Mouse (Mus musculus): Measurements from ENCODE around the gene Cd5.

The Cd5 gene

DNA sequence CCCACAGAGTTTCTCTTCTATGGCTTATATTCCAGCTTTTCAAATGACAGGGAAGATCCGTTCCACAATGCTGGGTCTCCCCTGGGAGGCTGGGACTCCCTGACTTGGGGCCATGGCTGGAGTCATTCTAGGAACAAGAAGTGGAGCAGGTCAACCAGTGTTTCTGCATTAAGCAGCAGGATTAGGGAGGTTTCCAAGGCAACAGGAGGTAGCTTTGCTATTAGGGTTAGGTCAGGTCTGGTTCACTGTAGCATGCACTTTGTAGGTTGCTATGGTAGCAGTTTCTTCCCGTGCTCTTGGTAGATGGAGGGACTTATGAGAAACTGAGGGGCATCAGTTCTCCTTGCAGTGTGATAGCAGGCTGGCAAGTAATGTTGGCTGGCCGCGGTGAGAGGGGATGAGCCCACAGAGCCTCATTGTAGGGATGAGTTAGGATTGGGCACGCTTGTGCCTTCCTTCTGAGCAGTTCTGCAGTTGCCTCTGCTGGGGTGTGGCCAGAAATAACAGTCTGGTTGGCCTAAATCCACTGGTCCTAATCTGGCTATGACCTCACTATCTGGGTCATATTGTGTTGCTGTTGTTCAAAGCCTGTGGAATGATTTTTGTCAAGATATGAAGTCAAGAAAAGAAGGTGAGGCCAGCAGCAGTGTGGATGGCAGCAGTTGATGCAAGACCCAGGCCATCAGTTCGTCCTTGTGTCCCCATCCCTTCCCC lies 37.6 kb downstream of the Cd5 start:
- DNase-seq (ENCODE audit: low spot score in 2 of 2) = peak in 1 of 2 experiments; percentile 52

DNA sequence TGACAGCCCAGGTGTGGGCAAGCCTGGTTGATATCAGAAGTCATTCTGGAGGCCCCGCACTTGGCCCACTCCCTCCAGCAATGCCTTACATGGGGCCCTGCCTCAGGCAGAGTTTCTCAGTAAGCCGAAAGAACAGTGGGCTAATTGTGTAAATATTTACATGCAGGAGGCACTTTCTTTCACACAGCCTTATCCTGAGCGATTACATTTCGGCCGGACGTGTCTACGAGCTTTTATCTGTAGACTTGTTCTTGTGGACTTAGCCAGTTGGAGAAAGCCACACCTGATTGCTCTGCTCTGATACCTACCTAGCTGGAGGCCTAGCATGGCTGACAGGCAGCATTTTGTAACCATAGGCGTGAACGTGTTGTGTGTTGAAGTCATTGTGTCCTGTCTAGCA lies 39.0 kb downstream of the Cd5 start:
- DNase-seq (ENCODE audit: low spot score in 2 of 2) = no peak

DNA sequence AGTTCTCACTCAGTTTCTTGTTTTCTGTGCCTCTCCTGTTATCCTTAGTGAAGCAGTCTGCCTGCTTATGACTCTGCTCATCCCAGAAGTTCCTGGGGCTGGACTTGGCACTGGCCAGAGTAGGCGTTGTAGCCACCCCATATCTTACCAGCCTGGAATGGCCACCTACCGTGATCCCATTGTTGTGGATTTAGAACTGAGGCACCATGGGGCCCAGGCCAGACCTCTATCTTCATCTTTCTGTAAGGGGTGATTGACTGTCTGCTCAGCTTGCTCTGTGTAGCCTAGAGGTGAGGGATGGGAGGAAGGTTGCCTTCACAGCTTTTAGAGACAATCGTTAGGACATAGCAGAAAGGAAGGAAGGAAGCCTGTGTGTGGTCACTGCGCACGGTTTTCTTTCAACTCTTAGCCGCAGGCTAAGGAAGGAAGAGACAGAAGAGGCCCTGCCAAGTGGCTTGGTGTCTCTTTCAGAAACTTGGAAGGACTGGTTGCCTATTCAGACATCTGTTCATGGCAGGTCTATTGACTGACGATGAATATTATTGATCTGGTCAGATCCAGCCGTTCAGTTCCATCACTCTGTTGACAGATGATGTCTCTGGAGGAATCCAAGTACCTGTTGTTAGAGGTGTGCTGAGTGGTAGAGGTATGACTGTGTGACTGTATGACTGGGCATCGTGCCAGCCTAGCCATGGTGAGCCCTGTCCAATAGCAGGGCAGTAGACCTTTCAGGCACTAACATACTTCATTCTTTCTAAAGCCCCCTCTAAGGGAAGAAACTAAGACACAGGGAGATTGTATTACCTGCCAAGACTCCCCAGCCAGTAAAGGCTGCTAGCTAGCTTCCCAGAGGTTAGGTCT lies 40.4 kb downstream of the Cd5 start:
- DNase-seq (ENCODE audit: low spot score in 2 of 2) = no peak

DNA sequence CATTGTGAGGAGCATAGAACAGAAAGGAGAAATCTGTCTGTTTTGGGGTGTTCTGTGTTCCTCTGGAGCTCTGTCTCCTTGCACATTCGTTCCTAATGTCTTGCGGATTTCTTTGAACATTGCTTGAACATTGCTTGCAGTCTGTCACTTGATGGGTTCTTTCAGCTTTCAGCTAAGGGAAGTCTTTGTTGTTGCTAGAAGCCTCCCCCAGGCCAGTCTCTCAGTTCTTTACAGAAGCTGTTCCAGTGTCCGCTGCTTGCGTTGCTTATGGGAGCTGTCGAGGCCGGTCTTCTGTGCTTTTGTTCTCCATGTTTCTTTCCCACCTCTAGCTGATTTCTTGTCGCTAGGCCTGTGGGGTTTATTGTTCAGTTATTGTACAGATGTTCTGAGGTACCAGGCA lies 43.0 kb downstream of the Cd5 start:
- DNase-seq (ENCODE audit: low spot score in 2 of 2) = no peak

DNA sequence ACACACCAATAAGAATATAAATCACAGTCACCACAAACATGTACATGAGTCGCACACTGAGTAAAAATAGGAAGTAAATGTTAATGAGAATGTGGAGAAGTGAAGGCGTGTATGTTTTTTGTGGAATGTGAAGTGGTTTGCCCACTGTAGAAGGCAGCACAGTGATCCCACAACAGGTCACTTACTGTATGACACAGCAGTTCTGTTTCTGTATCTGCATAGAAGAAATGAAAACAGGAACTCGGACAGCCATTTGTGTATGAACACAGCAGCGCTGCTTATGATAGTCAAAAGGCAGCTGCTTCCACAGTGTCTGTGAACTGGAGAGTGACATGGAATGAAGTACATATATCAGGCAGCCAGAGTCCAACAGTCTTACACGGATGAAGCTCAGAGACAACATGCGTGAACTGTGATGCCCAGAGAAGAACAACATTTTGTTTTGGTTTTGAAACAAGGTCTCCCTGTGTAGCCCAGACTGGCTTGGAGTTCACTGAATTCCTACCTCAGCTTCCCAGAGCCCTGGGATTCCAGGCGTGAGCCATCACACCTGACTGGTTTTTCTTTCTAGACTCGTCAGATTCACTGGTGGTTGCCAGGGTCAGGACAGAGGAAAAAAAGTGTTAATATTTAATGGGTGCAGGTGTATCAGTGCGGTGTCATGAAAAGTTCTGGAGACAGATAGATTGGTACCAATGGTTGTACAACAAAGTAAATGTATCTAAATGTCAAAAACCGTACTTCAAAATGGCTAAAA lies 44.7 kb downstream of the Cd5 start:
- peak; percentile 8 to 26 for DNase-seq (ENCODE audit: low spot score in 2 of 2)

DNA sequence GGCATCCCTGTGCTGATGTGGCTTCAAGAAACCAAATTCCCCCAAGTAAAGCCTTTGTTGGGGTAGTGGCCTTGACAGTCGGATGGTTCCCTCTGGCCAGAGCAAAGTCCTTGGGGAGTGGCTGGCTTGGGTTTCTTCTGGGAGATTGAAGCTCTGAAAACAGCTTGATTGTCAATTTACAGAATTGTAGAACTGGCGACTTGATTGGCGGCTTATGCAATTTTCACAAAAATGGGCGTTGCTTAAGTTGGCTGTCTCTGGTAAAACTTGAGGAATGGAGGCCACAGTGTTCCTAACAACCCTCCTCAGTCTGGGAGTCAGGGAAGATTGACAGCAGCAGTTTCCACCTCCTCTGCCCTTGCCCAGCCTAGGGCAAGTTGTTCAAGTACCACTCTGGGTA lies 46.4 kb downstream of the Cd5 start:
- DNase-seq (ENCODE audit: low spot score in 2 of 2) = no peak

DNA sequence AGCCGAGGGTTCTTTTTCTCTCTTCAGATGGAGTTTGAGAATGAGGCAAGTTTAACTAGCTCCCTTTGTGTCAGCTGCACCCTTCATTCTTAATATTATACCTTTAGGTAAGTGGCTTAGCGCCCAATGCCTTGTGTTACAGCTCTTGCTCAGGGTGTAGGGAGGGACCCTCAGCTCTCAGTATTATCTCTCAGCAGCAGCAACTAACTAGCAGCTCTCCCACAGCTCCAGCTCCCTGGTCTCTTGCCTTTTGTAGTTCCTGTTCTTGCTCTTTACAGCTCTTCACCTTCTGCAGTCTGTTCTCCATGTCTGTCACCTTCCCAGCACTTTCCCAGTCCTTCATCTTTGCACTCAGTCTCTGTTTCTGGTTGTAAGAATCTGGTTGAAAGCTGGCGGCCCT lies 47.1 kb downstream of the Cd5 start:
- no peak for DNase-seq (ENCODE audit: low spot score in 2 of 2)

DNA sequence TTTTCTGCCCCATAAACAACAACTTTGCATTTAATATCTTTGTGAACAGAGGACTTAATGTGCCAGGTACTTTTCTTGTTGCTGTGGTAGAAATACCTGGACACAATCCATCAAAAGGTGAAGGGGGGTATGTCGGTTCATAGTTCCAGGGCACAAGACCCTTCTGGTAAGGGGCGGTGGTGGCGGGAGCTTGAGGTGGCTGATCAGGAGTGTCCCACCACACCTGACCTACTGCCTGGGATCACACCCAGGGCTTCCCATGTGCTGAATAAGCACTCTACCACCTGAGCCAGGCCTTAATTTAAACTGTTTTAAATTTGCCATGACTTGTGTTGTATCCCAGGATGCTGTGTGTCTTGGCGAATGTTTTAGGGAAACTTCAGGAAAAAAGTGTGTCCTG lies 47.7 kb downstream of the Cd5 start:
- no peak for DNase-seq (ENCODE audit: low spot score in 2 of 2)

DNA sequence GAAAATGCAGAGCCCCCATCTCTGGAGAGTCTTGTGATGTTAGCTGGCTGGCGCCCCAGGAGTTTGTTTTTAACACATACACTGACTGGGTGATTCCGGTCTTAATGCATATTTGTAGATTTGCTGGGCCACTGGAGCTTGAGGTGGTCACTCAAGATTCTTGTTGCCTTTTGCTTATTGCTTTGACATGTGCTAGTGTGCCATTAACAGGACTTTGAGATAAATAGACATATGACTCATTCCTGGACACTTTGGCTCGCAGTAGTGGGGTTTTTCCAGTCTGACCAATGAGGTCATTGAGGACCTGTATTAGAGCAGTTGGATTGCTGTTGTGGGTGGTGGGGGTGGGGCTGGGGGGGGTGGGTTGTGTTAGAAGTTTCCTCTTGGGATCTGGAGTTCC lies 48.5 kb downstream of the Cd5 start:
- DNase-seq (ENCODE audit: low spot score in 2 of 2) = peak; percentile 61 to 65

DNA sequence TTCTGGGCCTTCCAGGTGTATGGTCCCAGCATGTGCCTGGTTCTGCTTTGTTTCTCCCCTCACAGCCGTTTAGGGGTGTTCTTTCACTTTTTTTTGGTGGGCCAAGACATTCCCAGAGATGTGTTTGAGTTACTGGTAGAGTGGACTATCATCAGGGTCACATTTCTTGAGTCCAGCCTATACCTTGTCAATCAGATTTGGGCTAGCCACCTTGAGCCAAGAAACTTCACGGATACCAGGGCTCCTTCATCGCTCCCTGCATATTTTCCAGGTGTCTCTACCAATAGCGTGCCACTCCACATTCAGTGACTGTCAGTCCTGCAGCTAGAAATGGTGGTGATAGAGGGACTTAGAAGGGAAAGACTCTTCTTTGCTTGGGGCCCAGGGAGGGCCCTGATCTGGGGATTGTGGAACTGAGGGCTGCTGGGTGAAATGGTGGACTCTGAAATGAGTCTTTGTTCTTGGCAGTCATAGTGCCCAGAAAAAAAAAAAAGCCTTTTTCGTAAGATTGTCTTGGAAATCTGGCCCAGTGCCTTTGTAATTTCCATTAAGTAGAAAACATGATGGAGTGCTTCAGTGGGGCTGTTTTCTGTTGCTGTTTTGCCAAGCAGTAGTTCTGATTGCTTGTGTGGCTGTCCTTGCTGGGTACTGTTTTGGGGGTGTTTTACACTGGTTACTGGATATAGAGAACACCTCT lies 49.2 kb downstream of the Cd5 start:
- peak; percentile 27 to 39 for DNase-seq (ENCODE audit: low spot score in 2 of 2)

DNA sequence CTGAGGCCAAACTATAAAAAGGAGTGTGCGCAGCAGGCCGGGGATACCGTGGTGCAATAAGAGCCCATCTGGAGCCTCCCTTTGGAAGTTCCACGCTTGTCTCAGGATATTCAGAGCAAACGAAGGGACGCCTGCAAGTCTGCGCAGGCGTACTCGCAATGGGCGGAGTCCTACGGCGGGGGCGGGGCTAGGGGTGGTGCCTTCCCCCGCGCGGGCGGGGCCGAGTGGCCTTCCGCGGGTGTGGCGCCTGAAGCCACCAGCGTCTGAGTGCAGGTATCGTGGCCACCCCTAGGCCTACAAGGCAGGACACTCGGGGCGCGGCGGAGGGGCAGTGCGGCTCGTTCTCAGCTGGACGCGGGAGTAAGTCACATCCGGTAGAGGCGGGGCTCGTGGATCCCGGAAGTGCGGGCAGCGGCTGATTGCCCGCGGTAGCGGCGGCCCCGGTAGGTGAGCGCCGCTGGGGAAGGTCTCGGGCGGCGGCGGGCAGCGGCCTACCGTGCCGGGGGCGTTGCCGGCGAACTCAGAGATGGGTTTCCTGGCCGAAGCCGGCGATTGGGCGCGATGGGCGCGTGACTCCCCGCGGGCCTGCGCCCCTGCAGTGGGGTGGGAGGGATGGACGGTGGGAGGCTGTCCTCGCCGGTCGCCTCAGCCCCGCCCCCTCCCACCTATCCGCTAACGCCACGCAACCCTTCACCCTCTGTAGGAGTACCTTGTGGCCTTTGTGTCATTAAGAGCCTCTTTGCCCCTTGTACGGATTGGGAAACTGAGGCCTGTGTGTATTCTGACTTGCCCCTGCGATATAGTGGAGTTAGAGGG lies 50.1 kb downstream of the Cd5 start, which contains the start of gene Vps37c:
Vps37c (plus strand) TSS at position 199 of the 816 bp plus-strand sequence.
- DNase-seq (ENCODE audit: low spot score in 2 of 2) = peak; percentile 90 to 94

DNA sequence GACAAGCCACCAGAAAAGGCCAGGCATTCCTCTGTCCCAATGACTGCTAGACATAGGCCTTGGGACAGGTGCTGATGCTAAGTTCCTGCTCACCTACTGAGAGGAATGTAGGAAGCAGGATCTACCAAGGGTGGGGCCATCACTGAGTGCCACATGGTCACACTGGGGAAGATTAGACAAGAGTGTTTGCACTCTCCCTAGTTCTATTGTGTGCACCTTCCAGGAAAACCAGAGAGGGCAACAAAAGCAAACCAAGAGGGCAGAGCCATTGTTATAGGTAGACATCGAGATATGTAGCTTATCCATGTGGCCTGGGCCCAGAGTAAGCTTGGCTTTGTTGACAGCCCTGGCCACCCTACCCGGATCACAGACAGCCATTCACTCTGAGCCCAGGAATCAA lies 53.1 kb downstream of the Cd5 start:
- no peak for DNase-seq (ENCODE audit: low spot score in 2 of 2)

DNA sequence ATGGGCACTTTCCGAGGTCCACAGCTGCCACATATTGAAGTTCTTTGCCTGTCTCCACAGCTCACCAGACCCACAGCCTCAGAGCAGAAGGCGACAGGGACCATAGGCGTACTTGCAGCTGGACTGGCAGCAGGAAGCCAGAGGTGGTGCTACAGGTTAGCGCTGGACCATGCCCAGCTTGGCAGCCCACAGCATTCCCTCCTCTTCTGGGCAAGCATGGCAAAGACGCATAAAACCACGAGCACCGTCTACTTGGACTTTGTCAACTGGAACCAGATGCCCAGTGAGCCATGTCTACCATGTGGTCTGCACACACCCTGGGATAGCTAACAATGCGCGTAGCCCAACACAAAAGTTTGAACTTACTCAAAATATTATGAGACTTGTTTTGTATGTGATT lies 53.7 kb downstream of the Cd5 start:
- DNase-seq (ENCODE audit: low spot score in 2 of 2) = no peak

DNA sequence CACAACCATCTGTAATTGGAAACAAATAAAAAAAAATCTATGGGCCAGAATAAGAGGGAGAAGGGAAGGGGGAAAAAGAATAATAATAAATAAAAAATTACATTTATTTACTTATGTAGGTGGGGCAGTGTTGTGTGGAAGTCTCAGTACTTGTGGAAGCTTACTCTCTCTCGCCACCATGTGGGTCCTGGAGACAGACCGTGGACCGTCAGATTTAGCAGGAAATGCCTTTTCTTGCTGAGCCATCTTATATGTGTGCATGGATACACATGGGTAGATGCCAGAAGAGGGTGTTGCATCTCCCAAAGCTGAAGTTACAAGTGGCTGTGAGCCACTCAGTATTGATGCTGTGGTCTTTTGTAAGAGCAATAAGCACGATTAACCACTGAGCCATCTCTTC lies 57.2 kb downstream of the Cd5 start:
- DNase-seq (ENCODE audit: low spot score in 2 of 2) = no peak

DNA sequence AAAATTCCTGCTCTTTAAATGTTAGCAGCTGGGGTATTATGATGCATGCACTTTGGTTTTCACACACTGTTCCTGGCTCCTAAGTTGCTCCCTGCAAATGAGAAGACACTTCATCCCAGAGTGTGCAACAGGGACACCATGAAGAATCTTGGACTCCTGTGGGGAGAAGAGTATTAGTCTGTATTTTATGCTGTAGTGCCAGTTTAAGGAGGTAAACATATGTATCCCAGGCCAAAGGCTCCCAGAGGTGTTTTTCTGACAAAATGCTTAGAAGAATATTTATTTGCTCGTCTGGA lies 60.1 kb downstream of the Cd5 start:
- DNase-seq (ENCODE audit: low spot score in 2 of 2) = no peak

DNA sequence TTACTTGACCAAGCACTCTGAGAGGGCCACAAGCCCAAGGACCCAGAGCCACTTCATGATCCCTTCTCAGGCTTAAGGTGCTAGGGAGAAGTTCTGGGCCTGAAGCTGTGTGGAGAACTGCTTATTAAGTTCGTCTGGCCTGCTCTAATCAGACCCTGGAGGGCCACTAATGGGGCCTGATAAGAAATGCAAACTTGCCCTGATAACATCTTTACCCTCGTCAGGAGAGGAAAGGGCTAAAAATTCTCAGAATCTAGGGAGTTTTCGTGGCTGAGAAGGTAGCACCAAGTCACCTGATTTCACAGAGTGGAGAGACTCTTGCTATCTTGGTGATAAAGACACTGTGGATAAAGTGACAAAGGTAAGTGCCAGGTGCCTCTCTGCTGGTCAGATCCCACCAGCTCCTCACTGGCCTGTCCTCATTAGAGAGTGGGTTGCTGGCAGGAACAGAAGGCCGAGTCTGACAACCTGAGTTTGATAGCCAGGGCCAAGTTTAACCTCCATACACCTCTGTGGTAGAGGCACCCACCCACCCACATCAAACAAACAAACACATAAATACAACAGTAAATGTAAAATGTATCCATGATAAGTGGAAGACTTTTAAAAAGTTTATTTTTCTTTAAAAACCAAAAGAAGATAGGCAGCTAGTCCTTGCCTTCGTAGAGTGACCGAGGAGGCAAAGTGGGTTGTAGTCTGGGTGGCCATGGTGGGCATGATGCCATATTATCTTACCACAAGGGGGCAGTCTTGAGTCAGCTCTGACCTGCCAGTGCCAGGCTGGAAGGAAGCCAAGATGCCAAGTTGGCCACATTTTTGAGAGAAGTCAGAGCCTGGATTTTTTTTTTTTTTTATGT lies 60.7 kb downstream of the Cd5 start, which contains the start of gene Pga5:
Pga5 (minus strand) TSS at position 157 of the 857 bp plus-strand sequence.
- peak; percentile 63 to 70 for DNase-seq (ENCODE audit: low spot score in 2 of 2)

DNA sequence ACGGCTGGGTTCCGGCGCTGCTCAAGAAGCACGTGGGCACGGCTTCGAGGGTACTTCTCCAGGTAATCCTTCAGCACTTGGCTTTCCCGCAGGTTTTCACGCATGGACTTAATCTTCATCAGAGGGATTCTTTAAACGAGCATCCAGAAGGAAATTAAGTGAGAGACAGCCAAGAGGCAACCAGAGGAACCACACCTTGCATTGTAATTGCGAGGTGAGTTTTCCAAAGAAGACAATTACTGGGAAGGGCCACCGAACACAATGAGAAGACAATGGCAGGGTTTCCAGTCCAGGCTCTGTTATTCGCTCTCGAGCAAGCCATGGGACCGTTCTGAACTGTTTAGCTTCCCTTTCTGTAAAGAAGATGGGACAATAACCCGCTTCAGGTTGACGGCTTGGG lies 62.1 kb downstream of the Cd5 start:
- no peak for DNase-seq (ENCODE audit: low spot score in 2 of 2)

DNA sequence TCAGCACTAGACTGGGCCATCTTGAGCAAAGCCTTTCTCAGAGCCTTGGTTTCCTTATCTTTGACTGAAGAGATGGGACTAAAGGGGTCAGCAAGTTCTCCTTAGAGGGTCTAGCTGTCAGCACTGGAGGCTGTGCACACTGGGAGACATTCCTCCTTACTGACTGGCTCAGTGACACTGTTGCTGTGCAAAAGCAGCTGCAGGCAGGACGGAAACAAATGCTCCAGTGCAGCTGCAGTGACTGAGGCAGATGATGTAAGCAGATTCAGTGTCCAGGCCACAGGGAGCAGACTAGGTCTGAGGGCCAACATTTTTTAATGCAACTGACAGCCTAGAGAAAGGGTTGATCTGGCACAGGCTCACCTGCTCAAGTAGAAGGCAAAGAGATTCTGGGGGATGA lies 65.5 kb downstream of the Cd5 start:
- no peak for DNase-seq (ENCODE audit: low spot score in 2 of 2)

DNA sequence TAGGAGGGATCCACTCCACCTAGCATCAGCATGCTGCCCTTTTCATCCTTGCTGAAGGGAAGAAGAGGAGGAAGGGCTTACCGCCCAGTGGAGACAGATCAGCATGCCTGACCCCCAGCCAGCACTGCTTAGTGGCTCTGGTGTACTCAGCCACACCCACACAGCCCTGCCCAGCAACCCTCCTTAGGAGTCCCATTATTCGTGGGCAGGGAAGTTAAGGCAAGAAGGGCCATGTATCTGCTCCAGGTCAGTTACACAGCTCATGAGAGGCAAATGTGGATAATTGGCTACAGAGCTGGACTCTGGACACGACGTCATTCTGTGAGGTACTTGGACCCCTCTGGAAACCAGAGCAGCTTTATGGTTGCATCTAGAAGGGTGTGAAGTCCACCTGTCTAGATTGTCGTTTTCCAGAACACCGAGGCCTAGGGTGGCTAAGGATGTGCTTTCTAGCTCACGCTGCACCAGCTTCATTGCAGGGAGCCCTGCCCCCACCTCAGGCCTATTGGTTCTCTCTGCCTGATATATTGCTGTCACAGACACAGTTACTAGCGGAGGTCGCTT lies 66.9 kb downstream of the Cd5 start:
- no peak for DNase-seq (ENCODE audit: low spot score in 2 of 2)

DNA sequence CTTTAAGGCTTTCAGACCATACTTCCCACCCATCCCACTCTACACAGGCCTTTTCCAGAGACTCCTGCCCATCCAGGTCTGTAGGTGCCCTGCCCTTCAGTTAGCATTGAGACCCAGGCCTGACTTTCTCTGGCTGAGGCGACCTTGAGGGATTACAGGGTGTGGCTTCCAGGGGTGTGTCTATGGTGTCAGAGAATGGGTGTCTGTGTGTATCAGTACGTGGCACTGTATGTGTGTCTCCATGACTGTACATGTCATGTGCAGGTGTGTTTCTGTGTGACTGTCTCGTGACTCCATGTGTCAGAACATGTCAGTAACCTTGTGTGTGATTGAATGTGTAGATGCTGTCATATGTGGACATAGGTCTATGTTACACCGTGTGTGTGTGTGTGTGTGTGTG lies 67.5 kb downstream of the Cd5 start:
- no peak for DNase-seq (ENCODE audit: low spot score in 2 of 2)

Data from heart, adult 9 months (tissue).